Comparison of ENCODE assay signal across 14 mouse cellular contexts in the genomic region with DNA sequence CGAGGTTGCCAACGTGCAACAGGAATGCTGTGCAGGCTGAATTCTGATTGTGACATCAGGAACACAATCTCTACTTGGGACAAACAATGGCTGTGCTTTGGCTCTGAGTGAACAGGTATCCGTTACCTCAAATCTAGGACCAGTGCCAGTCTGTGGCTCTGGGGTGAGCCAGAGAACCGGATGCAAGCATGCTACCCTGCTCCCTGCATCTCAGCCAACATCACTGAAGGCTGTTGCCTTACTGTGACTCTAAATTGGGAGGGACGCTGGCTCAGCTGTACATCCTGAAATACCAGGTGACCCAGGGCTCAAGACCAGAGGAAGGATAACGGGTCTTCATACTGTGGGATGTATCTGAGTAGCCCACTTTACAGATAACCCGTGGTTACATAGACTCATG.
DNase-seq lines count a peak whose midpoint lies in the region; ATAC-seq lines count a peak whose summit lies in the region.
"Had no signal": no experiment of that assay in that cellular context is flagged by ENCODE, and none has a peak within 500 bp of the region (broad histone marks: within the 10 kb centered on the region; RNA-seq: fewer than 3 reads in every experiment).

No protein-coding gene starts in this region.

- 88% methylated on average over 7 of the region's 7 CpGs for WGBS in kidney, embryonic 15.5 days

- H3K4me3 ChIP-seq in kidney, embryonic 15.5 days (replicated peaks) = no peak overlapping the region
- H3K4me3 ChIP-seq: forebrain, embryonic 15.5 days; hindbrain, embryonic 10.5 days; intestine, embryonic 15.5 days; liver, embryonic 13.5 days had no signal

- ATAC-seq in kidney, embryonic 15.5 days (replicated peaks; ENCODE audit: low FRiP score) = peak; percentile 41
- ATAC-seq in granulocyte monocyte progenitor cell, adult 5-6 weeks (replicated peaks; ENCODE audit: poor library complexity, severe bottlenecking) = peak; percentile 0; the same call in 1 of the 2 replicates
- ATAC-seq: intestine, embryonic 15.5 days; Patski had no signal

- no peaks in the 10 kb centered on the region for H3K9me3 ChIP-seq in kidney, embryonic 15.5 days (replicated peaks)
- H3K9me3 ChIP-seq: forebrain, embryonic 15.5 days; hindbrain, embryonic 10.5 days; intestine, embryonic 15.5 days; liver, embryonic 13.5 days had no signal

- no peaks in the 10 kb centered on the region for H3K27me3 ChIP-seq in kidney, embryonic 15.5 days
- H3K27me3 ChIP-seq: forebrain, embryonic 15.5 days; intestine, embryonic 15.5 days; liver, embryonic 13.5 days; Patski had no signal

- H3K9ac ChIP-seq in kidney, embryonic 15.5 days = no peak overlapping the region
- H3K9ac ChIP-seq: forebrain, embryonic 15.5 days; intestine, embryonic 15.5 days; liver, embryonic 13.5 days had no signal

- H3K4me1 ChIP-seq in kidney, embryonic 15.5 days = peaks cover 13% of the 10 kb centered on the region
- H3K4me1 ChIP-seq: intestine, embryonic 15.5 days had no signal

- H3K36me3 ChIP-seq in kidney, embryonic 15.5 days = peaks cover 10% of the 10 kb centered on the region; the same call in 1 of the 2 replicates
- H3K36me3 ChIP-seq: forebrain, embryonic 15.5 days; intestine, embryonic 15.5 days had no signal

- H3K27ac ChIP-seq in kidney, embryonic 15.5 days = no peak overlapping the region
- H3K27ac ChIP-seq: forebrain, embryonic 15.5 days; hindbrain, embryonic 10.5 days; intestine, embryonic 15.5 days; liver, embryonic 13.5 days had no signal

- no peak overlapping the region for H3K4me2 ChIP-seq in kidney, embryonic 15.5 days
- H3K4me2 ChIP-seq: forebrain, embryonic 15.5 days; intestine, embryonic 15.5 days; liver, embryonic 13.5 days; midbrain, embryonic 11.5 days had no signal

- no peak for DNase-seq in kidney, postnatal 36 days
- peak; percentile 19 for DNase-seq in thymus, postnatal 4 days
- no peak for DNase-seq in thymus, postnatal 25 days
- no peak for DNase-seq in adrenal gland, postnatal 10 days
- DNase-seq in adrenal gland, postnatal 4 days (ENCODE audit: low spot score in 2 of 2) = no peak
- DNase-seq: cerebellum, postnatal 36 days; liver, embryonic 13.5 days had no signal
